Mouse (Mus musculus) stomach, postnatal 0 days (tissue): ENCODE measurements around the gene Tmem263. TPM values are rescaled to one million over a fixed set of nuclear protein-coding genes. Genes with fewer than 3 reads are reported as not detected.

Experiments used
- ATAC-seq: fragments of 200-750 bp; cut with Nextera tagmentation; 2 replicates; pipeline ENCODE4 v1.8.0; 2017; ENCODE audit not compliant: low FRiP score, low TSS enrichment
- DNase-seq: peaks from one replicate; pipeline ENCODE4 v3.0.0-alpha.2; 2016; ENCODE audit warnings: low spot score
- H3K27ac ChIP-seq: fragments of 300-500 bp; sonication (generic); replicated peaks from 2 replicates; pipeline ENCODE4 v1.5.1; 2014; ENCODE audit warnings: mild to moderate bottlenecking, control low read depth
- H3K27me3 ChIP-seq: fragments of 300-500 bp; sonication (generic); 2 replicates; pipeline ENCODE4 v1.6.1; 2014; ENCODE audit warnings: low read length; ENCODE audit not compliant: control insufficient read depth, insufficient read depth
- H3K36me3 ChIP-seq: fragments of 300-500 bp; sonication (generic); 2 replicates; pipeline ENCODE4 v1.6.1; 2014; ENCODE audit warnings: low read length, mixed read lengths; ENCODE audit not compliant: control insufficient read depth, insufficient read depth
- H3K4me1 ChIP-seq: fragments of 300-500 bp; sonication (generic); replicated peaks from 2 replicates; pipeline ENCODE4 v1.6.1; 2014; ENCODE audit warnings: antibody characterized with exemption; ENCODE audit not compliant: control insufficient read depth, insufficient read depth
- H3K4me2 ChIP-seq: fragments of 300-500 bp; sonication (generic); replicated peaks from 2 replicates; pipeline ENCODE4 v1.6.1; 2014; ENCODE audit warnings: low read depth, mild to moderate bottlenecking, control low read depth, moderate library complexity
- H3K4me3 ChIP-seq: fragments of 300-500 bp; sonication (generic); 2 replicates; pipeline ENCODE4 v1.5.1; 2014; ENCODE audit warnings: low read depth, low read length, control low read depth
- H3K9ac ChIP-seq: fragments of 300-500 bp; sonication (generic); 2 replicates; pipeline ENCODE4 v1.6.1; 2014; ENCODE audit warnings: mild to moderate bottlenecking, low read length, control low read depth, mixed read lengths
- H3K9me3 ChIP-seq: fragments of 300-500 bp; sonication (generic); 2 replicates; pipeline ENCODE4 v1.6.1; 2016; ENCODE audit warnings: low read length; ENCODE audit not compliant: control insufficient read depth
- CTCF ChIP-seq: IDR thresholded peaks from 2 replicates; pipeline ENCODE4 v1.5.1; 2016; ENCODE audit warnings: antibody characterized with exemption, low read depth, mild to moderate bottlenecking, moderate library complexity
- EP300 ChIP-seq: optimal IDR thresholded peaks from 2 replicates; pipeline ENCODE3; 2016; ENCODE audit warnings: antibody characterized with exemption
- WGBS: fragments of 180-500 bp; shearing (Covaris S2); extraction: QIAGEN DNeasy Blood & Tissue Kit; methylation state at CpG from one replicate; pipeline ENCODE4 v1.1.7; 2014; 5-methylcytosine and 5-hydroxymethylcytosine counted together
- polyA plus RNA-seq: library from polyadenylated mRNA; unstranded; fragments of >200 nt; fragmentation: Nextera tagmentation; extraction: Ambion mirVana; gene quantifications from 2 replicates; pipeline ENCODE4 v1.2.1, GENCODE M21; 2015

Tmem263 gene
- polyA plus RNA-seq, 1 experiment from 2014 or later = 29.1 TPM

GRCm38 (mm10) chr10:85164791-85165190 lies 62.4 kb downstream of the Tmem263 start:
- H3K27ac ChIP-seq = no peak overlapping the region
- H3K9ac ChIP-seq = no peak overlapping the region
- no peak for TF ChIP-seq EP300
- no peak for TF ChIP-seq CTCF
- H3K27me3 ChIP-seq = no peaks in the 10 kb centered on the region
- H3K4me1 ChIP-seq = no peaks in the 10 kb centered on the region; the same call in 1 of the 2 replicates
- no peaks in the 10 kb centered on the region for H3K9me3 ChIP-seq
- H3K4me3 ChIP-seq = no peak overlapping the region
- no peak for DNase-seq
- 91% methylated on average over 13 of the region's 13 CpGs for WGBS
- no peaks in the 10 kb centered on the region for H3K36me3 ChIP-seq
- H3K4me2 ChIP-seq = no peak overlapping the region
- no peak for ATAC-seq

DNA sequence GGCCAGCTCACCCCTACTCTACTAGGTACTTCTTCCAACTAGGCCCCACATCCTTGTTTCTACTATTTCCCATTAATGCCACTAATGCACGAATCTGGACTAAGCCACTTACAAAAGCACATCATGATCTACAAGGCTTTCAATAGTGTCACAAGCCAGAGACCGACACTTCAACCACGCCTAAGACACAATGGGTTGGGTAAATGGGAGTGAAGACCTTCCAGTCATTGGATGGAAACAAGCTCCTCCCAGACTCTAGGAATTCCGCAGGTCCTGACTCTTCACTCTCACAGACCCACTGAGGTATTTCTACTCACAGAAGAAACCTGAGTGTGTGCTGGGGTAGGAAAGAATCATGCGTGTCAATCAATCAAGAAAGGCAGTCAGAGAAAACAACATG lies 62.9 kb downstream of the Tmem263 start:
- H3K4me2 ChIP-seq = no peak overlapping the region
- no peaks in the 10 kb centered on the region; the same call in 1 of the 2 replicates for H3K4me1 ChIP-seq
- ATAC-seq (no peak), DNase-seq (no peak)
- H3K9me3 ChIP-seq = no peaks in the 10 kb centered on the region
- H3K27ac ChIP-seq = no peak overlapping the region
- H3K9ac ChIP-seq = no peak overlapping the region
- H3K27me3 ChIP-seq = no peaks in the 10 kb centered on the region
- TF ChIP-seq CTCF (no peak), EP300 (no peak)
- no peaks in the 10 kb centered on the region for H3K36me3 ChIP-seq
- WGBS = 79% methylated on average over 5 of the region's 5 CpGs
- no peak overlapping the region for H3K4me3 ChIP-seq

Other genes with a start within 250 kb of the Tmem263 start
- gene Ric8b, start 185.0 kb upstream of the Tmem263 start, polyA plus RNA-seq = 7.3 and 7.4 TPM in 2 replicates
- gene Fhl4, start 132 bp upstream of the Tmem263 start, polyA plus RNA-seq = 0.46 and 0.50 TPM in 2 replicates
- gene Mterf2, start 25.4 kb downstream of the Tmem263 start, polyA plus RNA-seq = 5.4 and 7.2 TPM in 2 replicates
- gene Cry1, start 82.4 kb downstream of the Tmem263 start, polyA plus RNA-seq = 16.5 and 16.7 TPM in 2 replicates